Mouse (Mus musculus) frontal cortex, postnatal 36 days (tissue): ENCODE results near the gene Gucy2g.
"Not testable (repeated sequence)": the region's sequence is repeated elsewhere in the genome, so short reads cannot be mapped to it uniquely, and the experiment has no call there.

ENCODE experiments used
- DNase-seq, 2 experiments: peaks; one replicate each; pipeline ENCODE4 v3.0.0; 2022; ENCODE audit warnings: low spot score in 2 of 2

Gucy2g gene

GRCm38 (mm10) chr19:55207746-55208538 is 33.1 kb downstream of the Gucy2g start:
- DNase-seq, result no peak

- DNase-seq, result no peak
Measured at GRCm38 (mm10) chr19:55207205-55207604, 33.8 kb downstream of the Gucy2g start.

GRCm38 (mm10) chr19:55206482-55207138 is 34.4 kb downstream of the Gucy2g start:
- peak in 1 of 2 experiments; percentile 79 for DNase-seq

GRCm38 (mm10) chr19:55198303-55198702 is 42.7 kb downstream of the Gucy2g start:
- peak; percentile 48 to 62 for DNase-seq

GRCm38 (mm10) chr19:55195574-55195973 is 45.5 kb downstream of the Gucy2g start:
- DNase-seq, result no peak

GRCm38 (mm10) chr19:55194520-55195170 is 46.4 kb downstream of the Gucy2g start:
- DNase-seq, result no peak

GRCm38 (mm10) chr19:55193717-55194394 is 47.2 kb downstream of the Gucy2g start:
- DNase-seq, result no peak

- DNase-seq, result no peak
Measured at GRCm38 (mm10) chr19:55192254-55192945, 48.6 kb downstream of the Gucy2g start.

GRCm38 (mm10) chr19:55191596-55191995 is 49.4 kb downstream of the Gucy2g start:
- no peak for DNase-seq

GRCm38 (mm10) chr19:55190065-55190464 is 51.0 kb downstream of the Gucy2g start:
- DNase-seq, result no peak

GRCm38 (mm10) chr19:55185651-55186050 is 55.4 kb downstream of the Gucy2g start:
- no peak for DNase-seq

- DNase-seq, result no peak
Measured at GRCm38 (mm10) chr19:55185074-55185473, 56.0 kb downstream of the Gucy2g start.

GRCm38 (mm10) chr19:55184442-55184841 is 56.6 kb downstream of the Gucy2g start:
- DNase-seq, result no peak

GRCm38 (mm10) chr19:55180433-55180832 is 60.6 kb downstream of the Gucy2g start, which contains the start of gene Tectb:
Tectb (plus strand) TSS chr19:55180733.
- DNase-seq, result no peak

- peak in 1 of 2 experiments; percentile 48 for DNase-seq
Measured at GRCm38 (mm10) chr19:55177143-55177542, 63.9 kb downstream of the Gucy2g start.

GRCm38 (mm10) chr19:55171585-55171984 is 69.5 kb downstream of the Gucy2g start:
- no peak for DNase-seq

GRCm38 (mm10) chr19:55170399-55170798 is 70.6 kb downstream of the Gucy2g start:
- DNase-seq, result no peak

- DNase-seq, result not testable (repeated sequence)
Measured at GRCm38 (mm10) chr19:55169236-55169729, 71.8 kb downstream of the Gucy2g start.

- no peak for DNase-seq
Measured at GRCm38 (mm10) chr19:55168360-55168759, 72.7 kb downstream of the Gucy2g start.

- no peak for DNase-seq
Measured at GRCm38 (mm10) chr19:55167741-55168140, 73.3 kb downstream of the Gucy2g start.

GRCm38 (mm10) chr19:55166741-55167140 is 74.3 kb downstream of the Gucy2g start:
- DNase-seq, result no peak
